Mouse (Mus musculus) lung, postnatal 0 days (tissue): ENCODE results near the gene Svop.

Source experiments
- CTCF ChIP-seq: IDR thresholded peaks from 2 replicates; pipeline ENCODE4 v1.5.1; 2016; ENCODE audit warnings: antibody characterized with exemption, mild to moderate bottlenecking
- EP300 ChIP-seq: IDR thresholded peaks from 2 replicates; pipeline ENCODE4 v1.6.1; 2016; ENCODE audit warnings: antibody characterized with exemption, mild to moderate bottlenecking, control low read depth

DNA sequence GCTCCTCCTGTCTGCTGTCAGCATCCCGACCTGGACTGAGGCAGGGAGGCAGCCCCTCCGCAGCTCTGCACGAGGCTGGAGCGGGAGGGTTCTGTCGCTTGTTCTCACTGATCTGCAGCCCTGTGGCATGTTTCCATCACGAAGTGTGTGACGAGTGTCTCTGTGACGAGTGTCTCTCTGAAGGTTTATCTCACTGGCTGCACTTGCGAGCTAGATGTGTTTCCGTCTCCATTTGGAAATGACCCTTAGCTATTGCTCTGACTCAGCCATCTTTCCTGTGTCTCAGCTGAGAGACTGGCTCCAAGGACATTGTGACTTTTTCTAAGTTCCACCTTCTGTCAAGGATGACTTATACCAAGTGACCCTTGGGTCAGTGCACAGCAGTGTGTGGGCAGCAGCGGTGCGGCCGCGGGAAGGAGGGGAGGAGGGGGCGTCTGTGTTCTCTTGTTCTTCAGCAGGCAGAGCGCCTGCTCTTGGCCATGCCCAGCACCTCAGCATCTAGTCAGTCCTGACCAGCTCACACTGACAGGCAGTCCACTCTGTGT, 15.1 kb upstream of the Svop start:
- TF ChIP-seq CTCF: no peak
- TF ChIP-seq EP300: no peak
